ENCODE assay signal across 24 mouse cellular contexts in the genomic region with DNA sequence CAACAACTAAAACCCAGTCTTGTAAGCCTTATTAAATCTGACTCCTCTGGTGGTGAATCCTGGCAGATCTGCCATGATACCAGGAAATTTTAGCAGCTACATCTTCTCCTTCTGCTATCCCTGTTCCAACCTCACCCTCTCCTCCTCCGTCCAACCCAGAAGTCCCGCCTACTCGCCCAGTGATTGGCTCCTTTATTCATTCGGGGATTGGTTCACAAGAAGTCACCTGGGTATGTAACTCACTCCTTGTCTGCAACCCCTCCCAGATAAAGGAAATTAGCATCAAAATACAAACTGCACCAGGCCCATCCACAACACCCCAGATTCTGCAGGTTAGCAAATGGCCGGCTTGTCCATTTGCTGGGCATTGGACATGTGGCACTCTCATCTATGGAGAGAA.
DNase-seq lines count a peak whose midpoint lies in the region; ATAC-seq and TF ChIP-seq lines count a peak whose summit lies in the region.
"Had no signal": no experiment of that assay in that cellular context is flagged by ENCODE, and none has a peak within 500 bp of the region (broad histone marks: within the 10 kb centered on the region; RNA-seq: fewer than 3 reads in every experiment).

No protein-coding gene starts in this region.

- DNase-seq in hindbrain, embryonic 10.5 days (ENCODE audit: low spot score) = peak; percentile 12
- DNase-seq in ES-E14 (ENCODE audit: low read depth, low spot score) = peak; percentile 15
- peak; percentile 38 for DNase-seq in ZHBTc4 (ENCODE audit: low read depth, low spot score)
- DNase-seq in embryo, embryonic 10 days (ENCODE audit: low spot score) = no peak
- DNase-seq: adrenal gland, adult 2 months; adrenal gland, postnatal 10 days; adrenal gland, postnatal 25 days; B cell, adult 2 months; cerebellum, adult 11 months; cerebellum, adult 18-20 months; cerebellum, adult 8-10 months; cerebellum, adult 9-11 months; cerebellum, postnatal 14 days; cerebellum, postnatal 36 days; forebrain, postnatal 0 days had no signal

- no peaks in the 10 kb centered on the region for H3K36me3 ChIP-seq in hindbrain, embryonic 10.5 days
- no peaks in the 10 kb centered on the region for H3K36me3 ChIP-seq in hindbrain, embryonic 16.5 days (ENCODE audit: control insufficient read depth, insufficient read depth, low read length)
- H3K36me3 ChIP-seq in ES-Bruce4 (ENCODE audit: control insufficient read depth, insufficient read depth, low read length, poor library complexity, severe bottlenecking) (no peaks in the 10 kb centered on the region), ES-E14 (ENCODE audit: control insufficient read depth, insufficient read depth, low read length, poor library complexity, severe bottlenecking) (no peaks in the 10 kb centered on the region)
- H3K36me3 ChIP-seq in liver, embryonic 12.5 days = no peaks in the 10 kb centered on the region
- H3K36me3 ChIP-seq: embryonic facial prominence, embryonic 10.5 days; embryonic facial prominence, embryonic 12.5 days; forebrain, embryonic 15.5 days had no signal

- H3K9me3 ChIP-seq in hindbrain, embryonic 10.5 days = 0 out of 2 replicates have a peak, but pooled peaks cover 2% of the 10 kb centered on the region
- H3K9me3 ChIP-seq in hindbrain, embryonic 16.5 days (ENCODE audit: control insufficient read depth, low read length) = no peaks in the 10 kb centered on the region; the same call in 1 of the 2 replicates
- H3K9me3 ChIP-seq in ES-Bruce4 (replicated peaks; ENCODE audit: control insufficient read depth, insufficient read depth, low read length, poor library complexity, severe bottlenecking) (no peaks in the 10 kb centered on the region), ES-E14 (ENCODE audit: control insufficient read depth, insufficient read depth, low read depth, low read length) (no peaks in the 10 kb centered on the region)
- no peaks in the 10 kb centered on the region for H3K9me3 ChIP-seq in liver, embryonic 12.5 days (replicated peaks)
- H3K9me3 ChIP-seq: embryonic facial prominence, embryonic 10.5 days; forebrain, embryonic 13.5 days; forebrain, embryonic 15.5 days had no signal

- WGBS in hindbrain, embryonic 10.5 days = 40% methylated on average over 5 of the region's 5 CpGs
- WGBS in hindbrain, embryonic 16.5 days = 51% methylated on average over 5 of the region's 5 CpGs
- WGBS in liver, embryonic 12.5 days (ENCODE audit: insufficient replicate concordance) = 38% methylated on average over 5 of the region's 5 CpGs

- no peak for TF ChIP-seq CTCF in ES-Bruce4 (IDR thresholded peaks at IDR 0.05; ENCODE audit: low read depth, low read length)

- no peak overlapping the region for H3K9ac ChIP-seq in hindbrain, embryonic 16.5 days (ENCODE audit: low read depth, low read length)
- H3K9ac ChIP-seq in ES-Bruce4 (ENCODE audit: low read depth, poor library complexity, severe bottlenecking) (no peak overlapping the region), ES-E14 (ENCODE audit: insufficient read depth, low read depth, low read length, poor library complexity, severe bottlenecking) (no peak overlapping the region)
- no peak overlapping the region for H3K9ac ChIP-seq in liver, embryonic 12.5 days
- H3K9ac ChIP-seq: embryonic facial prominence, embryonic 12.5 days; forebrain, embryonic 13.5 days; forebrain, embryonic 15.5 days; forebrain, postnatal 0 days had no signal

- no peak for ATAC-seq in hindbrain, embryonic 16.5 days
- ATAC-seq in liver, embryonic 12.5 days = no peak
- ATAC-seq: CD4-positive, CD25-positive, alpha-beta regulatory T cell, adult 4 months; forebrain, embryonic 13.5 days; forebrain, embryonic 15.5 days; forebrain, postnatal 0 days had no signal

- H3K27me3 ChIP-seq in hindbrain, embryonic 10.5 days (ENCODE audit: insufficient read depth, poor library complexity, severe bottlenecking) = 0 out of 2 replicates have a peak, but pooled peaks cover 11% of the 10 kb centered on the region
- H3K27me3 ChIP-seq in hindbrain, embryonic 16.5 days (replicated peaks; ENCODE audit: control insufficient read depth, insufficient read depth, low read length) = no peaks in the 10 kb centered on the region
- no peaks in the 10 kb centered on the region; the same call in 1 of the 2 replicates for H3K27me3 ChIP-seq in ES-Bruce4 (ENCODE audit: control insufficient read depth, insufficient read depth, low read length, poor library complexity, severe bottlenecking)
- peaks cover 29% of the 10 kb centered on the region for H3K27me3 ChIP-seq in liver, embryonic 12.5 days (replicated peaks)
- H3K27me3 ChIP-seq: CH12.LX; forebrain, embryonic 13.5 days; forebrain, embryonic 15.5 days had no signal

- no peak overlapping the region for H3K4me2 ChIP-seq in hindbrain, embryonic 16.5 days (ENCODE audit: low read length)
- H3K4me2 ChIP-seq in liver, embryonic 12.5 days = no peak overlapping the region
- H3K4me2 ChIP-seq: embryonic facial prominence, embryonic 12.5 days; forebrain, embryonic 13.5 days; forebrain, embryonic 15.5 days had no signal

- TF ChIP-seq POLR2A in ES-Bruce4 (IDR thresholded peaks at IDR 0.05; ENCODE audit: insufficient read depth, low read length) = peak; percentile 8

- H3K4me3 ChIP-seq in hindbrain, embryonic 10.5 days = no peak overlapping the region
- no peak overlapping the region for H3K4me3 ChIP-seq in hindbrain, embryonic 16.5 days (ENCODE audit: low read length)
- H3K4me3 ChIP-seq in ES-Bruce4 (ENCODE audit: low read depth, low read length) (no peak overlapping the region), ES-E14 (ENCODE audit: insufficient read depth in 1 of 2, low read depth in 1 of 2, low read length in 2 of 2, poor library complexity in 1 of 2, severe bottlenecking in 1 of 2) (0 out of 4 replicates have a peak overlapping the region, but pooled peaks of 1 of the 2 experiments have one; percentile 46)
- no peak overlapping the region for H3K4me3 ChIP-seq in liver, embryonic 12.5 days
- H3K4me3 ChIP-seq: embryonic facial prominence, embryonic 10.5 days; embryonic facial prominence, embryonic 12.5 days; forebrain, embryonic 13.5 days; forebrain, embryonic 15.5 days had no signal

- no peak for TF ChIP-seq EP300 in ES-Bruce4 (IDR thresholded peaks at IDR 0.05; ENCODE audit: insufficient read depth, low read depth, low read length)

- peaks cover 10% of the 10 kb centered on the region for H3K4me1 ChIP-seq in hindbrain, embryonic 10.5 days (replicated peaks)
- H3K4me1 ChIP-seq in hindbrain, embryonic 16.5 days (ENCODE audit: control insufficient read depth, insufficient read depth, low read depth, low read length) = peaks cover 3% of the 10 kb centered on the region
- H3K4me1 ChIP-seq in ES-Bruce4 (ENCODE audit: control insufficient read depth, insufficient read depth, low read length) (peaks cover 2% of the 10 kb centered on the region), ES-E14 (ENCODE audit: control insufficient read depth in 2 of 2, insufficient read depth in 2 of 2, low read length in 2 of 2, poor library complexity in 1 of 2) (peaks cover 2 to 5% of the 10 kb centered on the region in 2 experiments; a peak in 1 of 4 replicates)
- no peaks in the 10 kb centered on the region for H3K4me1 ChIP-seq in liver, embryonic 12.5 days
- H3K4me1 ChIP-seq: forebrain, embryonic 15.5 days had no signal

- no peak overlapping the region for H3K27ac ChIP-seq in hindbrain, embryonic 10.5 days
- no peak overlapping the region for H3K27ac ChIP-seq in hindbrain, embryonic 16.5 days (ENCODE audit: low read depth, low read length)
- H3K27ac ChIP-seq in ES-Bruce4 (ENCODE audit: insufficient read depth, low read length) (no peak overlapping the region), ES-E14 (ENCODE audit: insufficient read depth, low read depth, low read length, poor library complexity, severe bottlenecking) (no peak overlapping the region)
- H3K27ac ChIP-seq in liver, embryonic 12.5 days = no peak overlapping the region
- H3K27ac ChIP-seq: embryonic facial prominence, embryonic 10.5 days; embryonic facial prominence, embryonic 12.5 days; forebrain, embryonic 13.5 days; forebrain, embryonic 15.5 days had no signal

- in situ Hi-C loops in ES-E14 (cut with MboI; ENCODE audit: low sequenced_read_pairs in 2 of 2, unreplicated experiment in 2 of 2) = no loop called here

TF ChIP-seq in ES-E14, 5 proteins besides CTCF, POLR2A, EP300 and RAD21:
- TF ChIP-seq ZC3H11A (IDR thresholded peaks at IDR 0.05; ENCODE audit: borderline replicate concordance, low read depth, low read length) = no peak
- TF ChIP-seq ZNF384 (IDR thresholded peaks at IDR 0.05; ENCODE audit: low read depth, low read length) = no peak
- TF ChIP-seq HCFC1 (IDR thresholded peaks at IDR 0.05; ENCODE audit: borderline replicate concordance, insufficient read depth, low read length) = no peak
- TF ChIP-seq MAFK (IDR thresholded peaks at IDR 0.05; ENCODE audit: insufficient read depth, low read depth, low read length) = no peak
- TF ChIP-seq CHD2 (IDR thresholded peaks at IDR 0.05; ENCODE audit: low read depth, low read length) = no peak
